Mouse (Mus musculus) gastrocnemius, adult 8-10 months (tissue): ENCODE data around the gene Stxbp6. TPM values are rescaled to one million over a fixed set of nuclear protein-coding genes. Genes with fewer than 3 reads are reported as not detected.

Experiments
- DNase-seq, 2 experiments: peaks; one replicate each; pipeline ENCODE4 v3.0.0; 2022; ENCODE audit warnings: low spot score in 2 of 2
- total RNA-seq, 4 experiments: library from RNA; stranded (reverse); gene quantifications; 2 replicates each; pipeline ENCODE4 v1.2.4; 2022

The Stxbp6 gene
- total RNA-seq, 4 experiments from 2014 or later: 2.4 to 6.1 (median 2.9) TPM

GRCm38 (mm10) chr12:44811895-44812294 lies 262.6 kb downstream of the Stxbp6 start:
- DNase-seq: no peak

GRCm38 (mm10) chr12:44804213-44804612 lies 270.3 kb downstream of the Stxbp6 start:
- DNase-seq: no peak
